Mouse (Mus musculus): ENCODE results near the gene Lrch1. TPM values are rescaled to one million over a fixed set of nuclear protein-coding genes. Genes with fewer than 3 reads are reported as not detected.

The Lrch1 gene
- polyA plus RNA-seq, 1 experiment = 24.4 TPM

DNA sequence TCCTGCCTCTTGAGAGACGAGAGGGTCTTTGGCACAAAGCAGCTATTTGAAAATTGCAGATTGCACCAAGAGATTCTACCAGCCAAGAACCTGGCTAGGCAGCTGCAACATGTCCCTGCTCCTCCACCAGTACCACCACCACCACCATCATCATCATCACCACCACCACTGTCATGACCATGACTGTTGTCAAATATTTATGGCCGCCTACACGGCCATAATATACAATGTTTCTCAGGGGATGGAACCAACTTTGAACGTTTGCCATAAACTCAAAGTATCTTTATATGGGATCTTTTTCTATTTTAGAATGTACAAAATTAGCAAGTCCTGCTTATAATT, 93.9 kb downstream of the Lrch1 start:
- Histone ChIP-seq H3K4me3 (replicated peaks; ENCODE audit: insufficient read depth, low read depth, low read length) (no peak overlapping the region), H3K27ac (ENCODE audit: insufficient read depth, low read length) (no peak overlapping the region), H3K27me3 (ENCODE audit: control insufficient read depth, insufficient read depth, low read length) (no peaks in the 10 kb centered on the region), H3K4me1 (ENCODE audit: control insufficient read depth, insufficient read depth, low read length) (no peaks in the 10 kb centered on the region)
- no peak for TF ChIP-seq POLR2A (IDR thresholded peaks at IDR 0.05; ENCODE audit: borderline replicate concordance, insufficient read depth, low read length)
- no peak for TF ChIP-seq CTCF (IDR thresholded peaks at IDR 0.05; ENCODE audit: borderline replicate concordance, insufficient read depth, low read depth, low read length)
- no peak for DNase-seq
- WGBS = 76% methylated on average over 4 of the region's 4 CpGs

DNA sequence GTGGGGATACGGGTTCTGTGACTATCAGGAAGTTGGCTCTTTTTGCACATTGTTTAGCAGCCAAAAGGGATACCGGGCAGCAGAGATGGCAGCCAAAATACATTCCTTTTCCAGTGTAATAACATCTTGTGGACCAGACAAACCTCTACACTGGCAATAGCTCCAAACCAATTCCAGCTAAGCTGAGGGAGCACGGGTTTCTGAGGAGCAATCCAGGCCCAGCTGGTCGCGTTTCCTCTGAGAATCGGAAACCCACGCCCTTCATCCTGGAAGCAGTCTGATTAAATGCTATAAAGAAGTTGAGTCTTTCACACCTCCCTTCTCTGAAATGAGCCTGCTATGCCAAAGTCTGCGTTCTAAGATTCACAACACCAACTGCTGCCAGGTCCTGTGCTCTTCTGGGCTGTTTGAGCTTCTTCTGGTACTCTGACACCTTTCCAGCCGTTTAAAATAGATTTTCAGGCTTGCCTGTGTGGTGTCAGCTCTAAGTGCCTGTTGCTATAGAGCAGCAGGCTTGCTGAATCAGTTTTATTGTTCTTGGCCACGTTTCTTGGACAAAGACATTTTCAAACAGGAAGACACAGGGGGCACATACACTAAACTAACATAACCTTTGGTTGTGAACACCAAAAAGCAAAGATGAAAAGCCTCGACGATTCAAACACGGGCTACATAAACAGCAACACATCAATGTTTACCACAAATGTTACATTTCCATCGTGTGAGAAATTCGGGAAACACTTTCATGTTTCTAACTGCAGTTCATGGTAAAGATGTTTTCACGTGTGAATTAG, 94.5 kb downstream of the Lrch1 start:
- WGBS = 23% methylated on average over 16 of the region's 16 CpGs
- no peaks in the 10 kb centered on the region for H3K4me1 ChIP-seq (ENCODE audit: control insufficient read depth, insufficient read depth, low read length)
- no peak overlapping the region for H3K27ac ChIP-seq (ENCODE audit: insufficient read depth, low read length)
- TF ChIP-seq CTCF (IDR thresholded peaks at IDR 0.05; ENCODE audit: borderline replicate concordance, insufficient read depth, low read depth, low read length) = no peak
- no peak for TF ChIP-seq POLR2A (IDR thresholded peaks at IDR 0.05; ENCODE audit: borderline replicate concordance, insufficient read depth, low read length)
- no peaks in the 10 kb centered on the region for H3K27me3 ChIP-seq (ENCODE audit: control insufficient read depth, insufficient read depth, low read length)
- H3K4me3 ChIP-seq (replicated peaks; ENCODE audit: insufficient read depth, low read depth, low read length) = no peak overlapping the region
- peak in 1 of 2 experiments; percentile 21 for DNase-seq

DNA sequence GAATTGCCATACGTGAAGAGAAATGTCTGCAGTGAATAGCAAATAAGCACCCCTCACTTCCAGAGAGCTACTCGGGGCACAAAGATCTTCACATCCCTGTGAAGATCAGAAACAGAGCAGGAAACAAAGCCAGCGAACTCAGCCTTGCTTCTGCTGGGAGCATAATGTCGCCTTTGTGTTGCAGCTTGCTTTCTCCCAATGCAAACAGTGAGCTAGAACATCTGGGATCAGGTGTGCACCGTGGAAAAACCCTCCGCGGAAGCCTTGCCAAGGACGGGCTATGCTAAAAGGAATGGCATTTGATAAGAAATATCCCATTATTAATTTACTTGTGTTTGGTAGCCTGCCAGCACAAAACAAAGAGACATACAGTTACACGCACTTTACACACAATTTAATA, 95.8 kb downstream of the Lrch1 start:
- no peak for DNase-seq
- 80% methylated on average over 9 of the region's 9 CpGs for WGBS
- Histone ChIP-seq H3K4me1 (ENCODE audit: control insufficient read depth, insufficient read depth, low read length) (no peaks in the 10 kb centered on the region), H3K27ac (ENCODE audit: insufficient read depth, low read length) (no peak overlapping the region), H3K4me3 (replicated peaks; ENCODE audit: insufficient read depth, low read depth, low read length) (no peak overlapping the region), H3K27me3 (ENCODE audit: control insufficient read depth, insufficient read depth, low read length) (no peaks in the 10 kb centered on the region)
- no peak for TF ChIP-seq POLR2A (IDR thresholded peaks at IDR 0.05; ENCODE audit: borderline replicate concordance, insufficient read depth, low read length)
- no peak for TF ChIP-seq CTCF (IDR thresholded peaks at IDR 0.05; ENCODE audit: borderline replicate concordance, insufficient read depth, low read depth, low read length)

DNA sequence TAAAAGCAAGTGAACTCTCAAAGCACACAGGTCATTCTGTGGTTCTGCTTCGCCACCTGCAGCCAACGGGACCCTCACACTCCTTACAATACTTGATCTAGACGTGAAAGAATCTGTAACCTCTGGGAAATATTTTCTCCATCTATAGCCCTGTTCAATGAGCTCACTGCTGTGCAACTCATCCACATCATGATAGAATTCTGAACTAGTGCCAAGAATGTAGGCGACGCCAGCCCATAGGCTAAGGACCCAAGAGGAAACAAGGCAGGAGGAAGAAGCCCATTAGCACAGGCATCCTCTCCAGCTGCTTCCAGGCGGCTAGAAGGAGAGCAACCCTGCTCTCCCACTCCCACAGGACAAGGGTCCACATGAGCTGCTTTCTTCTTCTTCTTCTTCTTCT, 98.7 kb downstream of the Lrch1 start:
- no peak overlapping the region for H3K4me3 ChIP-seq (replicated peaks; ENCODE audit: insufficient read depth, low read depth, low read length)
- no peak for DNase-seq
- H3K4me1 ChIP-seq (ENCODE audit: control insufficient read depth, insufficient read depth, low read length) = peaks cover 5% of the 10 kb centered on the region
- H3K27ac ChIP-seq (ENCODE audit: insufficient read depth, low read length) = no peak overlapping the region
- TF ChIP-seq CTCF (IDR thresholded peaks at IDR 0.05; ENCODE audit: borderline replicate concordance, insufficient read depth, low read depth, low read length) (no peak), POLR2A (IDR thresholded peaks at IDR 0.05; ENCODE audit: borderline replicate concordance, insufficient read depth, low read length) (no peak)
- H3K27me3 ChIP-seq (ENCODE audit: control insufficient read depth, insufficient read depth, low read length) = no peaks in the 10 kb centered on the region
- WGBS = 64% methylated on average over 6 of the region's 6 CpGs

DNA sequence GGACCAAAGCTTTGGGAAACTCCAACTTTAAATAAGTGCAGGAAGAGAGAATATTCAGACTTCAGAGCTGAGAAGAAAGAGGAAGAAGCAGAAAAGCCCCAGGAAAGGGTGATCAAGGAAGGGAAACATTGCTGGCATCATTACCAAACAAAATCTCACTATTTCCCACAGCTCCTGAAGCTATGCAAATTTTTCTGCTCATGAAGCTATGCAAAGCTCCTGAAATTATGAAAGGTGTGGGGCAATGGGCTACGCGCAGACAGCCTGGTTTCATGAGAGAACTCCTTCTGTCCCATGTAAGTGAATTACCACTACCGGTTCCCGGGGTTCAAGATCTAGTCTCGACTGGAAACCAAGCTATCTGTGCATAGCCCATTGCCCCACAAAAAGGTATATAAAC, 99.5 kb downstream of the Lrch1 start:
- Histone ChIP-seq H3K27me3 (ENCODE audit: control insufficient read depth, insufficient read depth, low read length) (no peaks in the 10 kb centered on the region), H3K27ac (ENCODE audit: insufficient read depth, low read length) (no peak overlapping the region), H3K4me1 (ENCODE audit: control insufficient read depth, insufficient read depth, low read length) (peaks cover 5% of the 10 kb centered on the region), H3K4me3 (replicated peaks; ENCODE audit: insufficient read depth, low read depth, low read length) (no peak overlapping the region)
- DNase-seq = no peak
- WGBS = 93% methylated on average over 5 of the region's 5 CpGs
- no peak for TF ChIP-seq POLR2A (IDR thresholded peaks at IDR 0.05; ENCODE audit: borderline replicate concordance, insufficient read depth, low read length)
- TF ChIP-seq CTCF (IDR thresholded peaks at IDR 0.05; ENCODE audit: borderline replicate concordance, insufficient read depth, low read depth, low read length) = no peak

DNA sequence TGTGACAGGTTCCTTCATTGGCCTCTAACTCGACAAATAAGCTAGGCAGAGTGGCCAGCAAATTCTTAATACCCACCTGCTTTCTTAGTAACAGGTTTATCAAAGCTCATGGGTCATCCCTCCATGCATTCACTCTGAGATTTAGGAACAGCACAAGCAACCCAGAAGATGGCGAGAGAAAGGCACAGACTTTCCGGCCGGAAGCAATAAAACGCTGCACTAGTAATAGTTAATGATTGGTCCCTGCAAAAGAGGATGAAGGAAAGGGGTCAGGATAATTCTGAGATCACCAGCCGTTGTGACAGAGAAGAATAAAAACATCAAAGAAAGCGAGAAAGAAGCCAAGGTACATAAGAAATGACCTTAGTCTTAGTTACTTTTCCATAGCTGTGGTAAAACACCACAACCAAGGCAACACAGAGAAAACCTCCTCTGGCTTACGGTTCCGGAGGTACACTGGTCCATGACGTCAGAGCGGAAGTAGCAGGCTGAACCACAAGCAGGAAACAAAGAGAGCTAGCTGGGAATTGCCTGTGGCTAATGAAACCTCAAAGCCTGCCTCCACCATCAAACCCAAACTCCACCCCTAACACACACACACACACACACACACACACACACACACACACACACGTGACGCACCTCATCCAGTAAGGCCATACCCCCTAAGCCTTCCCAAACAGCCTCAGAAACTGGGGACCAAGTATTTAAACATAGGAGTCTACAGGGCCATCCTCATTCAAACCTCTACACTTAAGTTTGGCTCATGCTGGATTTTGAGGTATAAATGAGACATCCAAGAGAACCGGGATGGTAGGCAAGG, 100.2 kb downstream of the Lrch1 start:
- Histone ChIP-seq H3K4me3 (replicated peaks; ENCODE audit: insufficient read depth, low read depth, low read length) (no peak overlapping the region), H3K4me1 (ENCODE audit: control insufficient read depth, insufficient read depth, low read length) (peaks cover 5% of the 10 kb centered on the region), H3K27ac (ENCODE audit: insufficient read depth, low read length) (no peak overlapping the region), H3K27me3 (ENCODE audit: control insufficient read depth, insufficient read depth, low read length) (no peaks in the 10 kb centered on the region)
- TF ChIP-seq POLR2A (IDR thresholded peaks at IDR 0.05; ENCODE audit: borderline replicate concordance, insufficient read depth, low read length) = no peak
- no peak for TF ChIP-seq CTCF (IDR thresholded peaks at IDR 0.05; ENCODE audit: borderline replicate concordance, insufficient read depth, low read depth, low read length)
- no peak for DNase-seq
- 84% methylated on average over 14 of the region's 14 CpGs for WGBS

DNA sequence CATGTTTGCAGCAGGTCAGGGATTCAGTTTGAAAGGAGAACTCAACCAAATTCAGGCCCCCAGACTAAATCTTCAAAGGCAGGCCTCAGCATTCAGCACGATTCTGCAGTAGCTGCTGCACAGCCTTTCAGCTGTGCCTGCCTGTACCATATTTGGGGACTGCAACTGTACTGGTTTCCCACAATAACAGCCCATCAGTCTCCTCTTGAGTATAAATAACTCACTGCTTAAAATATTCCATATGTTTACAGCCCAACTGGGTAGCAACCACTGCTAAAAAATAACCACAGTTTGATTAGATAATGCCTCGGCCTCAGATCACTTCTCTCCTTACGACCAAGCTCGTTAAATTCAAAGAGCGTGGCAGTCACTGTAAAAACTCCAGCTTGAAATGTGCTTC, 101.0 kb downstream of the Lrch1 start:
- DNase-seq = no peak
- Histone ChIP-seq H3K27me3 (ENCODE audit: control insufficient read depth, insufficient read depth, low read length) (no peaks in the 10 kb centered on the region), H3K4me3 (replicated peaks; ENCODE audit: insufficient read depth, low read depth, low read length) (no peak overlapping the region), H3K4me1 (ENCODE audit: control insufficient read depth, insufficient read depth, low read length) (peaks cover 5% of the 10 kb centered on the region), H3K27ac (ENCODE audit: insufficient read depth, low read length) (no peak overlapping the region)
- TF ChIP-seq CTCF (IDR thresholded peaks at IDR 0.05; ENCODE audit: borderline replicate concordance, insufficient read depth, low read depth, low read length) = no peak
- TF ChIP-seq POLR2A (IDR thresholded peaks at IDR 0.05; ENCODE audit: borderline replicate concordance, insufficient read depth, low read length) = no peak
- WGBS = 87% methylated on average over 5 of the region's 5 CpGs

Data from cerebellum, adult 2 months (tissue).